Mouse (Mus musculus) heart, postnatal 0 days (tissue): ENCODE measurements around the gene Xirp1.

Source experiments
- CTCF ChIP-seq: IDR thresholded peaks from 2 replicates; pipeline ENCODE4 v1.5.1; 2016; ENCODE audit warnings: antibody characterized with exemption, control low read depth, low read depth
- EP300 ChIP-seq: IDR thresholded peaks from 2 replicates; pipeline ENCODE4 v1.6.1; 2016; ENCODE audit warnings: antibody characterized with exemption, low read depth

GRCm38 (mm10) chr9:120023086-120023811 lies at the start of gene Xirp1:
- TF ChIP-seq CTCF, result no peak
- TF ChIP-seq EP300, result no peak
